Mouse (Mus musculus) CD4-positive, CD25-positive, alpha-beta regulatory T cell, adult 4 months (primary cell): ENCODE data around the gene Hes7. TPM values are rescaled to one million over a fixed set of nuclear protein-coding genes. Genes with fewer than 3 reads are reported as not detected.

Experiments
- ATAC-seq: one replicate; pipeline ENCODE4 v1.8.0; 2017
- polyA plus RNA-seq, 2 experiments: library from polyadenylated mRNA; unstranded; fragments of 100-300 nt; shearing (Covaris generic); gene quantifications; one replicate each; pipeline ENCODE4 v1.2.1; 2017

Hes7 gene
- polyA plus RNA-seq, 2 experiments from 2014 or later: not detected

- ATAC-seq: no peak
Observed at GRCm38 (mm10) chr11:69151004-69151403, 30.8 kb downstream of the Hes7 start.

- ATAC-seq: no peak
Observed at GRCm38 (mm10) chr11:69153831-69154230, 33.6 kb downstream of the Hes7 start.

DNA sequence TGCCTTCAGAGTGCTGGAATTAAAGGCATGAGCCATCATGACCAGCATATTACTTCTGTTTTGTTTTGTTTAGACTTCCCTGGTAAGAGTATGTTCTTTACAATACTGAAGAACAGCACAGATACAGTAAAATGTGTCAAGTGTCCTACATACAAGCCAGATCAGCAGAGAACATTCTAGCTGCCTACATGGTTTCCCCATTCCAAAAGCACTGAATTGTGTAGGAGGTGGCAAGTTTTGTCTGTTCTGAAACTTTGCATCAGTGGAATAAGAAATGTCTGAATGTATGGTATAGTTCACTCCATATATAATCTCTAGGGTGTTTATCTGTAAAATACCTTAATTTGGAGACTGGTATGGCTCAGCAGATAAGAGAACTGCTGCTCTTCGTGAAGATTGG is 35.1 kb downstream of the Hes7 start:
- no peak for ATAC-seq

GRCm38 (mm10) chr11:69156800-69157199 is 36.6 kb downstream of the Hes7 start, which contains the start of gene Alox12b:
Gene Alox12b, plus strand, starts transcription at chr11:69156989.
- no peak for ATAC-seq

DNA sequence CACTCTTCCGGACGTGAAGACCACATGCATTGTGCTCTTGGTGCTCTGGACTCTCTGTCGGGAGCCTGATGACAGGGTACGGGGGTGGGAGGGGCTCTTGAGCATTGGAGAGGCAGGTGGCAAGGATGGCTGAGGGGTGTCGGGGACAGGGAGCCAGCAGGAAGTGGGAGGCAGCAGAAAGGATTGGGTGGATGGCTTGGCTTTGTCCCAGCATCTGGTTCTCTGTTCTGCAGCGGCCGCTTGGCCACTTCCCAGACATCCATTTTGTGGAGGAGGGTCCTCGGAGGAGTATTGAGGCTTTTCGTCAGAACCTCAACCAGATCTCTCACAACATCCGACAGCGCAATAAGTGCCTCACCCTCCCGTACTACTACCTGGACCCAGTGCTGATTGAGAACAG is 49.1 kb downstream of the Hes7 start:
- no peak for ATAC-seq

- ATAC-seq: no peak
Observed at GRCm38 (mm10) chr11:69171626-69172025, 51.4 kb downstream of the Hes7 start.

DNA sequence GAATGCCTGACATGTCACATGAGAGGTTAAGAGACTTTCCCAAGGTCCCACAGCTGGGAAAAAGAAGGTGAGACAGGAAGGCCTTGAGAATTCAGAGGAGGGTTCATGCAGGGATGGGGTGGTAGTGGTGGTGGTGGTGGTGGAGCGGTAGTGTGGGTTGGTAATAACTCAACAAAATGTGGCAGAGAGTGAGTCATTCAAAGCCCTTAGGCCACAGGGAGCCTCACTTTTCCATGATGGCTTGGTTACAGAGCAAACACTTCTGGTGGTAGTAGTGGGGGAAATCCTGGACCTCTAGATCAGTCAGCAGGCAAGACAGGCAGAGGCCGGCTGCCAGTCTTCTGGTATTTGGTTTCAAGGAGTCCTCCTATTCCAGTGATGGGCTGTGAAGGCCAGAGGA is 52.4 kb downstream of the Hes7 start:
- ATAC-seq: no peak

Other genes with a start within 250 kb of the Hes7 start
- gene Ndel1, start 248.5 kb upstream of the Hes7 start, polyA plus RNA-seq: 10 to 100 TPM; 29.6 to 33.9 TPM
- gene Rnf222, start 231.9 kb upstream of the Hes7 start, polyA plus RNA-seq: not detected
- 1,000 to 10,000 TPM; 1,826 to 2,291 TPM for gene Rpl26, start 218.8 kb upstream of the Hes7 start, polyA plus RNA-seq
- not detected for gene Odf4, start 193.3 kb upstream of the Hes7 start, polyA plus RNA-seq
- gene Arhgef15, start 162.9 kb upstream of the Hes7 start, polyA plus RNA-seq: under 1 TPM; 0.16 to 0.19 TPM
- gene Slc25a35, start 152.3 kb upstream of the Hes7 start, polyA plus RNA-seq: 10 to 100 TPM in 1 of 2 experiments, 1 to 10 TPM in 1; 5.0 to 10.7 TPM
- 10 to 100 TPM; 36.9 to 71.7 TPM for gene Rangrf, start 145.2 kb upstream of the Hes7 start, polyA plus RNA-seq
- gene Pfas, start 111.9 kb upstream of the Hes7 start, polyA plus RNA-seq: 10 to 100 TPM; 20.2 to 33.9 TPM
- gene Ctc1, start 104.5 kb upstream of the Hes7 start, polyA plus RNA-seq: 10 to 100 TPM; 12.5 to 13.5 TPM
- 10 to 100 TPM in 1 of 2 experiments, 1 to 10 TPM in 1; 9.0 to 17.8 TPM for gene Aurkb, start 74.8 kb upstream of the Hes7 start, polyA plus RNA-seq
- 1 to 10 TPM; 1.0 to 1.4 TPM for gene Borcs6, start 60.7 kb upstream of the Hes7 start, polyA plus RNA-seq
- gene Tmem107, start 49.6 kb upstream of the Hes7 start, polyA plus RNA-seq: 1 to 10 TPM; 2.4 to 4.2 TPM
- 10 to 100 TPM; 26.0 to 35.9 TPM for gene Vamp2, start 31.9 kb upstream of the Hes7 start, polyA plus RNA-seq
- 1 to 10 TPM; 4.5 to 6.6 TPM for gene Per1, start 25.2 kb upstream of the Hes7 start, polyA plus RNA-seq
- gene 9130213A22Rik, start 2.2 kb downstream of the Hes7 start, polyA plus RNA-seq: not detected
- under 1 TPM in 1 of 2 experiments, not detected in 1; 0.35 TPM for gene Aloxe3, start 5.5 kb downstream of the Hes7 start, polyA plus RNA-seq
- gene Alox12b, start 36.6 kb downstream of the Hes7 start, polyA plus RNA-seq: not detected
- gene Alox8, start 77.4 kb downstream of the Hes7 start, polyA plus RNA-seq: 10 to 100 TPM; 10.6 to 15.5 TPM
- under 1 TPM in 1 of 2 experiments, not detected in 1; 0.53 TPM for gene Gucy2e, start 116.6 kb downstream of the Hes7 start, polyA plus RNA-seq
- 1 to 10 TPM; 8.2 to 8.5 TPM for gene Cntrob, start 203.4 kb downstream of the Hes7 start, polyA plus RNA-seq
- gene Trappc1, start 203.6 kb downstream of the Hes7 start, polyA plus RNA-seq: 10 to 100 TPM; 92.9 to 99.3 TPM
- 1 to 10 TPM in 1 of 2 experiments, under 1 TPM in 1; 0.62 to 1.2 TPM for gene Kcnab3, start 205.9 kb downstream of the Hes7 start, polyA plus RNA-seq
- gene Rnf227, start 220.1 kb downstream of the Hes7 start, polyA plus RNA-seq: 1 to 10 TPM; 3.3 to 4.0 TPM
- gene Chd3, start 249.0 kb downstream of the Hes7 start, polyA plus RNA-seq: 10 to 100 TPM; 71.8 to 80.8 TPM